Mouse (Mus musculus) erythroblast, adult 5-6 weeks (primary cell): ENCODE measurements around the gene Lamtor4. TPM values are rescaled to one million over a fixed set of nuclear protein-coding genes. Genes with fewer than 3 reads are reported as not detected.

Experiments
- ATAC-seq: replicated peaks from 2 replicates; pipeline ENCODE4 v1.8.0; 2016; ENCODE audit warnings: moderate number of reproducible peaks, mild to moderate bottlenecking, moderate TSS enrichment, inconsistent platforms; ENCODE audit not compliant: poor library complexity, low FRiP score, severe bottlenecking
- total RNA-seq, 2 experiments: library from RNA; stranded (forward) in 1 of 2; stranded (reverse) in 1 of 2; fragments of 150-400 nt in 1 of 2; fragments of 200-764, 138-1000 nt in 1 of 2; gene quantifications; 2 replicates each; pipeline versions ENCODE4 v1.2.3 to v1.2.4; 2015 to 2017; ENCODE audit warnings: low replicate concordance in 2 of 2

The Lamtor4 gene
- total RNA-seq, 2 experiments from 2014 or later: 11.3 to 63.6 TPM

DNA sequence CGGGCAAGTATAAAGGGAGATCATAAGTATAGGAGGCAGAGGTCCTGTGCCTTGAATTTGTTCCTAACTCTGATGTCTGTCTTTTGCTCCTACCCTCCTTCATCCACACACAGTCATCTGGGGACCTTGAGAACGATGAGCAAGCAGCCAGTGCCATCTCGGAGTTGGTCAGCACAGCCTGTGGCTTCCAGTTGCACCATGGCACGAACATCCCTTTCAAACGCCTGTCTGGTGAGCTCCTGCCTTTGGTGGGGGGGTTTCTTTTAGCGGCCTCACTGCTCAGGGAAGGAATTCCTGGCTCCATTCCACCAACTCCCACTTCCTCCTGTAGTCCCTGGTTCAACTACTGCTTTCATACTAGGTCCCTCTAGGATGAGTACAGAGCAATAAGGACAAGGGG lies 3.3 kb downstream of the Lamtor4 start:
- ATAC-seq: no peak

DNA sequence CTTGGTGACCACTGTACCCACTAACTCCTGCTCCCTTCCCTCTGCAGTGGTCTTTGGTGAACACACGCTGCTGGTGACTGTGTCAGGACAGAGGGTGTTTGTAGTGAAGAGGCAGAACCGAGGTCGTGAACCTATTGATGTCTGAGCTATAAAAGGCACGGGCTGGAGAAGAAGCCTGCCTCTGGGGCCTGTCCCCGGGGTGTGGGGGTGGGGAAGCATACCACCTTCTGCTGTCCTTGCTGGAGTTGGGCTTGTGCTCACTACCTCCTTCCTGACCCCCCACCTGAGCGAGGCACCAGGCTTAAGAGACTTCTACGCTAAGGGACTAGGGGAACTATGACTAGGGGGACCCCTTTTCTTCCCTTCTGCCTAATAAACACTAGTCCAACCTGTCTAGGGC lies 3.7 kb downstream of the Lamtor4 start:
- ATAC-seq: no peak

DNA sequence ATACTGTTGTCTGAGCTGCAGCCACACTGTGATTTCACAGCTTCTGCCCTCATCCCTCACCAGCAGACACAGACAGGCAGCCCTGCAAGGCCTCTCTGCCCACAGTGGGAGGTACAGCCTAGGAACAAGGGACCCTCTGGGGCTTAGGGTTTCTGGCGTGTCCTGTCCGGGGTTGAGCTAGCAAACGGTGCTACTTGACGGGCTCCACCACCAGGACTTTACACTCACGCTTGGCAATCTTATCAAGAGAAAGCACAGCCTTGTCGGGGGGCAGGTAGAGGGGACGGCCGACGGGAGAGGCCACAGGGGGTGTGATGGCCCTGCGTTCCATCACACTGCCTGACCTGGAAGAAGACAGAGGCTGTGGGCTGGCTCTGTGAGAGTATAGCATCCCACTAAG lies 4.8 kb downstream of the Lamtor4 start:
- no peak for ATAC-seq

DNA sequence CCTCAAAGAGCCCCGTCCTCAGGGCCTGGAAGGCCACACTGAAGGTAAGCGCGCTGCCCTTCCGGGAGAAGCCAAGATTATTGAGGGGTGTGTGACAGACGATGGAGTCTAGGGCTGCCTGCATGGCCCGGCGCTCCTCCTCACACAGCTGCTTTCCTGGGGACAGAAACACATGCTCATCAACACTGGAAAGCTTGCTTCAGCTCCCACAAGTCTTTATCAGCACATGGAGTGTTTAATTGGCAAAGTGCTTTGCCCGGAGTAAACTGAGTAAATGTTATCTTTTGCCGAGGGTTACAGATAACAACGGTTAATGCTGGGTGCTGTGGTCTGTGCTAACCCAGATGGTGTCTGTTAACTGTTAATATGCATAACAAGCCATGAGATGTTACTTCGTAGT lies 5.6 kb downstream of the Lamtor4 start:
- ATAC-seq: no peak

DNA sequence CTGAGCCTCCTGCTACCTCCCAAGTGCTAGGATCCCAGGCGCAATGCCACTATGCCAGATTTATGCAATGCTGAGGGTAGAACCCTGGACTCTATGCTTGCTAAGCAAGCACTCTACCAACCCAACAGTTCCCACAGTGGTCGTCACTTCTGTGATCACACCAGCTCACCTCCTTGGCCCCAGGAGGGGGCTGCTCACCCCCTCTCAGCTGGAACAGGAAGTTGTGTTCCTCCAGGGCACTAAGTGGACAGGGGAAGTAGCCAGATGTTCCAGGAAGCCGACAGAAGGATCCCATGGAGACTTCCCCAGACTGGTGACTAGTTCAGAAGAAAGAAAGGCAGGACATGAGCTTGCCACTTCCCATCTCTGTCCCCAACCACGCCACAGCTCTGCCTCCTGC lies 6.7 kb downstream of the Lamtor4 start:
- ATAC-seq: no peak

DNA sequence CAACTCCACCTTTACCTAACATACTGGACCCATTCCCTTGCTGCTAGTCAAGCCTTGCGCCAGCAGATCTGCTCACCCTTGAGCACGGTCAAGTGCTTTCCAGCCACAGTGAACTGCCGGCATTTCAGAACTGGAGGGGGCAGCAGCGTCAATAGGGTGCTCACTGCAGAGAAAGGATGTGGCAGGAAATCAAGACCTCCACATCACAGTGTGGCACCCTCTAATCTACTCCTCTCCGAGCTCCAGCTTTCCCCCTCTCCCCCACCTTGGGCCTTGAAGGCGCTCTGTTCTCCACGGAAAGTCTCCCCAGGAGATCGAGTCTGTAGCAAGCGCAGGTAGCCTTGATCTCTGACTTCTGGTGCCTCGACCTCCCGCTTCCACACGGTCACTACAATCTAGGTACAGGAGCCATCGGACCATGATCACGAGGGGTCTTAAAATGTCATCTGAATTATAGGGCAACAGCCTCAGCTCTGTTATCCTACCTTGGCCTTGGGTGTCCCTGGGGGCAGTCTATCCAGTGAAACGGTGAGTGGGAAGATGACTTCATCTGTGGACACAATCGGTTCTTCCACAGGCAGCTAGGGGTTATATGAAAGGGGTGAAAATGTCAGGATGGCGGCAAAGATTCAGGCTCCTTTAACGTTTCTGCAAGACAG lies 7.4 kb downstream of the Lamtor4 start:
- ATAC-seq: no peak

DNA sequence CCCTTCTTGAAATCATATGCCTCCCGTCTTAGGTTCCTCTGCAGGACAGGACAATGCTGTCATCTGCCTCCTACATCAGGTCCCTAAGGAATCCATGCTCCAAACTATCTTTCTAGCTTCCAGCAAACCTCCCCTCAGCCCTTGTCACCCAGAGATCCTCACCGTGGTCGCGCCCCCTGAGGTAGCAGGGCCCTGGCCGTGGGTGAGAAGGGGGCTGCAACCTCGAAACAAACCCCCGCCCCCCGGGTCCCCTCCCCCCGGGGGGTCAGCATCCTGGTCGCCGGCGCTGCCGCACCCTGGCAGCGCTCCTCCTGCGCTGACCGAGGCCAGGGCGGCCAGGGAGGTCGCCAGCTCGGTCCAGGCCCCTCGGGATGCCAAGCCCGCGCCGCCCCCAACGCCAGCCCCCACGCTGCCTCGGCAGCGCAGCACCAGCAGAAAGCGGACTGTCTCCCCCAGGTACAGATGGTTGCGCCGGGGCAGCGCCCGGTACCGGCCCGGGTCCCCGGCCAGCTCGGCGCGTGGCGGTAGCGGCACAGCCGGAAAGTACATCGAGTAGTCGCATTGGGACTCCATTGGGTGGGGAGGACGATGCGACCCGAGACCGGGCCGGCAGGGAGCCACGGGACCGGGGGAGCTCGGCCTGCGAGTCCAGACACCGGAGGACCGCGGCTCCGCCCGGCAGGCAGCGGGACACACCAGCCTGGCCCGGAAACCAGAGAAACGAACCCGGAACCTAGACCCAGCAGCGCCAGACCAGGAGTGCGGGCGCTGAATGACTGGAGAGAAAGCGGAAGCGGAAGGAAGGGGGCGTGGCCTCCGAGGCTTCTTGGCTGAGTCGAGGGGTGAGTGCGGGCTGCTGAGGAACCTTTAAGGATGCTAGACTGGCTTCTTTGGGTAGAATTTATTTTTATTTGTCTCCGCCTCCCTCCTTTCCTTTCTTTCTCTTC lies 8.3 kb downstream of the Lamtor4 start, which contains the start of gene BC037034:
Gene BC037034, minus strand, starts transcription at position 774 of the 947 bp plus-strand sequence.
- peak; percentile 94 for ATAC-seq

DNA sequence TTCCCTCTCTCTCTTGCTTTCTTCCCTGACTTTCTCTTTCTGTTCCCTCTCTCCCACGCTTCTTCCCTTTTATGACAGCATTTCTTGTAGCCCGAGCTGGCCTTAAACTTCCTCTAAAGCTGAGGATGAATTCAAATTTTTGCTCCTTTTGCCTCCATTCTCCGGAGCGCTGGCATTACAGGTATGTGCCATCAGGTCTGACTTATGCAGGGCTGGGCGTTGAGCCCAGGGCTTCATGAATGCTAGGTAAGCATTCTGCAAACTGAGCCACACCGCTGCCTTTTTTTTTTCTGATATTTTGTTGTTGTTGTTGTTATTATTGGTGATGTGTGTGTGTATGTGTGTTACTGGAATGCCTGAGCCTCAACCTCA lies 8.9 kb downstream of the Lamtor4 start:
- peak; percentile 6; the same call in 1 of the 2 replicates for ATAC-seq

DNA sequence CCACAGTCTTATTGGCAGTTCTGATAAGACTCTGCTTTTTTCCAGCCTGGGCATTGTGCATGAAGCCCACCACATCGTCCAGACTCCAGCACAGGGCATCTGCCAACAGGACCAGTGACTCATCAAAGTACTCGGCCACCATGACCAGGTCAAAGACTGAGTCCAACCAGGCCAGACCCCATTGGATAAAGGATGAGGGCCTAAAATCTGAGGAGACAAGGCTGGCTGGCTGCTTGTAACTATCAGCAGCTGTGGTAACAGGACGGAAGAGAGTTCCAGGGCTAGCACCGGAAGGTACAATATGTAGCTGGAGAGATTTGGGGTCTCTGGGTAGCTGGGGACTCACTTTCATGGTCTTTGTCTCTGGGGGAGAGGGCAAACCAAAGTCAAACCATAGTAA lies 10.4 kb downstream of the Lamtor4 start:
- no peak for ATAC-seq

DNA sequence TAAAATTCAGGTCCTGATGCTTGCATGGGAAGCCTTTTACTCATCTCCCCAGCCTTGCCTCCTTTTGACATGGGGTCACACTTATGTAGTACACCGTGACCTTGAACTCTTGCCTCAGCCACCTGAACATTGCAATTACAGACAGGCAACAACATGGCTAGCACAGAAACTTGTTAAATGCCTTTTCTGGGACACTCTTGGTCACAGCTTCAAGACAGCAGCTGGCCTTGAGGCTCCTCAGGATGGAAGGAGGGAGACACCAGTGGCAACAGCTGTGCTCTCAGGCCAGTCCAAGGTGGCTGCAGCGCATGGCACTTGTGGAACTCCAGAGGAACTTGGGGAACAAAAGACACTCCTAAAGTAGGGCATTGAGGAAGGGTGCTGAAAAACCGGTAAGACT lies 11.8 kb downstream of the Lamtor4 start:
- ATAC-seq: no peak

DNA sequence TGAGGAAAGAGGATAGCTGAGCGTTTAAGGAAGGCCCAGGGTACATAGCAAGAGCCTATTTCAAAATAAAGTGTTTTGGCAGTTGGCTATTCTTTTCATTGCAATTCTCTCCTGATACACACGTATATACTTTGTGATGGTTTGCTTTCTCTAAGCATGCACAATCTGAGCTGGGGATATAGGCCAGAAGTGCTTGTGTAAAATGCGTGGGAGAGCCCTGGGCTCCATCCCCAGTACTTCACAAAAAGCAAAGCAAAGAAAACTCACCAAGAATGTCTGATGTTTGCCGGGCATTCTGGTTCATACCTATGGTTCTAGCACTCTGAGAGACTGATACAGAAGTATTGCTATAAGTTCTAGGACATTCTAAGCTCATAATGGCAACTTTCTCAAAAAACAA lies 13.7 kb downstream of the Lamtor4 start:
- ATAC-seq: no peak

DNA sequence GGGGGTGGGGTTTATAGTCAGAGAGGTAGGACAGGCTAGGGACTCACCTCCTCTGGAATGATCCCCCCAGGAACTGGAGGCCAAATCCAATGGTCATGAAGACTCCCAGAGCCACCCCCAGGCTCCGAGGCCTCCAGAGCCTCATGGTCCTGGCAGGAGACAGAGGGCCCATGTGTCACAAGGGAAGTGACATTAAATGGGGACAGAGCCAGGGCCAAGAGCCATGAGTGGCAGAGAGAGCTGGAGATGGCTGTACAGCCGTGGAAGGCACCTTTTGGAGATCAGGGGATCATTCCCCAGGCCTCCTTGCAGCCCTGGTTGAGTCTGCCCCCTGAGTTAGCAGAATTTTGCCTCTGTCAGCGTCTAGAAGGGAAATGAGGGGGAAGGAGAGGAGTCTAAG lies 15.9 kb downstream of the Lamtor4 start:
- ATAC-seq: no peak

DNA sequence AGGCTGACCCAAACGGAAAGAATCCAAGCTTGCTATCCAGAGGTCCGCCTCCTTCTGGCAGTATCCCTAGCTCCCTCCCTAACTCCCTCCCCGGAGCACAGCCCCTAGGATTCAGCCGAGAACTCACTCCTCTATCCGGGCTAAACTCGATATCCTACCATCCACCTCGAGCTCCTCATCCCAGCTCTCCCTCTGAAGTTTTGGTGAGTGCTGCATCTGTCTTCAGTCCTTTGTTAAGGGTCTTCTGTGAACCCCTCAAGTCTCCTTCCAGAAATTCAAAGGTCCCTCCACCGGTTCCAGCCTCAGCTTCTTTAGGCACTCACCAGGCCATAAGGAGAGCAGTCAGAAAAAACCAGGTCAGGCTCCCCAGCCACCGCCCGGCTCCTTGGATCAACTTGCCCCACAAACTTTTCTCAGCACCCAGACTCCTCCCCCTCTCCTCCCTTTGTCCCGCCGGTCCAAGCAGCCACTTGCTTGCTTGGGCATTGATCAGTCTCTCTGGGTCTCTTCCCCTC lies 17.2 kb downstream of the Lamtor4 start, which contains the start of gene Gal3st4:
Gene Gal3st4, minus strand, starts transcription at position 432 of the 515 bp plus-strand sequence.
- no peak for ATAC-seq

DNA sequence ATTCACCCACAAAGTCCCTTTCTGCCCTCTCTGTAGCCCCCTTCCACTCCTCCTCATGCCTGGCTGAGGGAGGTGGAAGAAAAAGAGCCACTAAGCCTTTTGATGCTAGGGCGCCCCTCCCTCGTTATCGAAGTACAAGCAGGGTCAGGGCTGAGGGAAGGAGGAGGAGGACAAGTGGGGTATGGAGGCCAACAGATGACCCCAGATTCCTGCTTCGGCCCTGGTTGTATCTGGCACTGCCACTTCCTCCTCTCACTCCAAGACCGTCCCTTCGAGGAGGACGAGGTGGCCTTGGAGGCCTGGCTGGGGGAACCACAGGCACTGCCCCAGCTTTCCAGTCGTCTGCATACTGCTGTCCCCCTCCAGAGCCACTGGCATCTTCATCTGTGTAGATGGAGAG lies 18.9 kb downstream of the Lamtor4 start:
- ATAC-seq: no peak

DNA sequence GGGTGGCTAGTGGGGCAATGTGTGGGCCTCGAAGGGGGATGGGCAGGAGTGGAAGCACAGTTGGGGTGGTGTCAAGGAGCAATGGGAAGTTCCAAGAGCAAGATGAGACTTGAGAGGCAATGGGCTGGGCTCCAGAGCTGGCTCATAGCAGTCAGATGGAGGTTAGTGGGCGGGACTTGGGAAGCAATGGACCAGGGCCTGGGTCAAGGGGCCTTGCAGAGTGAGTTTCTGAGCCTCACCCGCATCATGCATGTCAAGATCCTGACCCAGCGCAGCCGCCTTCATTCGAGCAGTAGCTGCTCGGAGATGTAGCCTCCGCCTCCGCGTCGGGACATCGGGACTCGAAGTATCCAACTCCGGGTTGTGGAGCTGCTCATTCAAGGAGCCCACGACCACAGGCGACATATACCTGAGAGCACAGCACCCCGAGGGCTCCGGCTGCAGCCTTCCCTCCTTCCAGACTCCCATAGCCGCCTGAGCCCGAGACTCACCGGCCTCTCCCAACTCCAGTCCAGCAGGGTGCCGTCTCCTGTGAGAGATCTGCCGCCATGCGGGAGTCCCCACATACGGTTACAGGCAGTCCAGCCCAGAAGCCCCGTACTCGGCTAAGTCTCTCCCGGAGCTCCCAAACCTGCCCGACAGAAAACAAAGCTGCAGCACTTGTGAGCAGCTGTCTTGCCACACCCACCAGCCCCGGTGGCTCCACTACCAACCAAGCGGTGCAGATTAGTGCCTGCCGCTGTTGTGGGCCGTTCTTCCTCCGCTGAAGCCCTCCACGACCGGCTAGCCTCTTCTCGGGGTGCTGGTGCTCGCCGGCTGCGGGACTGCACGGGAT lies 20.2 kb downstream of the Lamtor4 start:
- no peak for ATAC-seq

DNA sequence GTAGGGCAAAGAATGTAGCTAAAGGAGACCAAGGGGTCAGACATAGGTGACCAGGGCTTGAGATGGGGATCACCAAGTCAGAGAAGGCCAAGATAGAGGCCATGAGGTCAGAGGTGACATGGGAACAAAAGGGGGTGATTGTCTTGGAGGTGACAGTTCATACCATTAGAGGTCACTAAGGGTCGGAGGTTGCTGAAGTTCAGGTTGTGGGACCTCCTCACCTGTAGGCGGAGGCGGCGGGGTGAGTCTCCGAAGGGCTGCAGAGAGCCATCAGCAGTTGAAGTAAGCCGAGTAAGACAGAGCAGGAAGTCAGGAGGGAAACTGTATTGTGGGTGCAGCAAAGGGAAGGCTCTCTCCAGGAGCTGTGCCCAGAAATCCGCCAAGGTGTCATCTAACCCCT lies 22.7 kb downstream of the Lamtor4 start:
- ATAC-seq: no peak

DNA sequence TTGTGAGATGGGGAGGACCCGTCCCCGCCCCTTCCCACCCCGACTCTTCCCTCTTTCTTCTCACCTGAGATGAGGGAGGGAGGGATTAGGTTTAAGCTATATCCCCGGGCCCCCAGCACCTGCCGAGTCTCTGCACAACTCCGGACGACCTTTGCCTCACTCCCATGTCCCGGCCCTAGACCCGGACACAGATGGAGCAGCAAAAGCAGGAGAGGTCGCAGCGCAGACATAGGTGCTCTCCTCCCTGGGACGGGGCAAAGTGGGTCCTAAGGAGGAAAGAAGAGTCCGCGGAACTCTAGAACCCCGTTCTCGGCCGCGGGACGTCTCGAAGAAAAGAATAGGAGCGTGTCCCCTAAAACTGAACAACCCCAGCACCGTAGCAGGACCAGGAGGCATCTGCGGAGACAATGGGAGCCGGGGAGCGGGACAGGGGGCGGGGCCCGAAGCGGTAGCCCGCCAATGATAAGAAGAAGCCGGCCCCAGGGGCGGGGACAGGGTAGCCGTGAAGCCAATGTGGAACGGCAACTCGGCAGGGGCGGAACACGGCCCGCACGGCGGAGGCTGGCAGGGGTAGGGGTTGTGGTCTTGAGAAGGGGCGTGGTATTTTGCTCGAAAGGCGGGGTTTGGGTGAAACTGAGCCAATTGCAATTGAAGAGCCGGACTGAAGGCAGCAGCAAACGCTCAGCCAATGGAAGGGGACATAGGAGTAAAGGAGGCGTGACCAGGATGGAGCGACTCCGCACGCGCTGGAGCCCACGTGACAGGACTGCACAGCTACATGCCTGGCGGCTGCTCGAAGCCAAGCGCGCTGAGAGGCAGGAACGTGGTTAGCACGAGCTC lies 24.5 kb downstream of the Lamtor4 start, which contains the start of the genes Gm43720, Gpc2 and Stag3:
Gene Gm43720, minus strand, starts transcription at position 374 of the 840 bp plus-strand sequence.
Gene Gpc2, minus strand, starts transcription at position 421 of the 840 bp plus-strand sequence.
Gene Stag3, plus strand, starts transcription at position 656 of the 840 bp plus-strand sequence.
- peak; percentile 94 for ATAC-seq

DNA sequence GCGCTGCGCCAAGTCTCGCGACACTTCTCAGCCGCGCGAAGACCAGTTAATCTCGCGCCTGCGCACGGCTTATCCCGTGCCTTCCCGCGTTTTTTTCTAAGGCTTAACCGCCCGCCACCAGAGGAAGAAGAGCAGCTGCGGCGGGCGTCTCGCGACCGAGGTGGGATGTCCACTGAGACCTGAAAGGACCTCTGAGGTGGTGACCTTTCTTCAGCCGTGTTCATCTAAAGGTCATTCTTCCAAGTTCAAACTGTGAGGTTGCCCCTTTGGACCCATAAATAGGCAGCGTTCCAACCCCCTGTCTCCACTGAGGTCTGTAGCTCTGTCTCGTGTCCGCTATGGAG lies 25.1 kb downstream of the Lamtor4 start:
- ATAC-seq: no peak

DNA sequence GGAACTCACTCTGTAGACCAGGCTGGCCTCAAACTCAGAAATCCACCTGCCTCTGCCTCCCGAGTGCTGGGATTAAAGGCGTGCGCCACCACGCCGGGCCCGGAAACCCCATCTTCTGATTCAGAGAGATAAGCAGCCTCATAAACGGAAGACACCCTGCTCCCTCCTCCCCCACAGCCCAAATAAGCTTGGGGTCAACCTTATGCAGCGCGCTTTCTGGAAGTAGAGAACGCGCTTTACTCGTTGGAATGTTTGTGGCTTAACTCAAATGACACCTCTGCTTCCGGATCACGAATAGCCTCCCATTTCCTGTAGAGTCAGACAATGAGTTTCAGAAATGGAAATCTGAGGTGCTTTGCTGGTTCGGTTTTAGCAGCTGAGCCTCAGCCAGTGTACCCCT lies 25.5 kb downstream of the Lamtor4 start:
- ATAC-seq: no peak
